Mouse (Mus musculus) embryonic facial prominence, embryonic 11.5 days (tissue): Measurements from ENCODE around the gene Zzz3. TPM values are rescaled to one million over a fixed set of nuclear protein-coding genes. Genes with fewer than 3 reads are reported as not detected.

ENCODE experiments used
- ATAC-seq: fragments of 200-750 bp; cut with Nextera tagmentation; replicated peaks from 2 replicates; pipeline ENCODE4 v1.8.0; 2017; ENCODE audit warnings: low read depth; ENCODE audit not compliant: insufficient number of reproducible peaks, low FRiP score, low TSS enrichment
- DNase-seq: peaks from one replicate; pipeline ENCODE4 v3.0.0-alpha.2; 2015; ENCODE audit warnings: low spot score
- H3K27ac ChIP-seq: fragments of 300-500 bp; sonication (generic); replicated peaks from 2 replicates; pipeline ENCODE4 v1.5.1; 2014; ENCODE audit warnings: mild to moderate bottlenecking, low read depth, low read length, control low read depth
- H3K27me3 ChIP-seq: fragments of 300-500 bp; sonication (generic); 2 replicates; pipeline ENCODE4 v1.6.1; 2014; ENCODE audit warnings: mild to moderate bottlenecking, low read length, moderate library complexity, mixed read lengths; ENCODE audit not compliant: control insufficient read depth, insufficient read depth
- H3K36me3 ChIP-seq: fragments of 300-500 bp; sonication (generic); replicated peaks from 2 replicates; pipeline ENCODE4 v1.6.1; 2014; ENCODE audit warnings: low read depth, mild to moderate bottlenecking, low read length, moderate library complexity, mixed read lengths; ENCODE audit not compliant: control insufficient read depth, insufficient read depth
- H3K4me1 ChIP-seq: fragments of 300-500 bp; sonication (generic); 2 replicates; pipeline ENCODE4 v1.6.1; 2014; ENCODE audit warnings: low read length, mixed read lengths; ENCODE audit not compliant: control insufficient read depth, insufficient read depth
- H3K4me2 ChIP-seq: fragments of 300-500 bp; sonication (generic); 2 replicates; pipeline ENCODE4 v1.6.1; 2014; ENCODE audit warnings: low read depth, mild to moderate bottlenecking, control low read depth, low read length, moderate library complexity
- H3K4me3 ChIP-seq: fragments of 300-500 bp; sonication (generic); 2 replicates; pipeline ENCODE4 v1.5.1; 2014; ENCODE audit warnings: low read depth, low read length, control low read depth
- H3K9ac ChIP-seq: fragments of 300-500 bp; sonication (generic); replicated peaks from 2 replicates; pipeline ENCODE4 v1.6.1; 2014; ENCODE audit warnings: mild to moderate bottlenecking, control low read depth, low read length
- H3K9me3 ChIP-seq: fragments of 300-500 bp; sonication (generic); replicated peaks from 2 replicates; pipeline ENCODE4 v1.6.1; 2016; ENCODE audit warnings: mild to moderate bottlenecking, low read length, inconsistent platforms, mixed read lengths; ENCODE audit not compliant: control insufficient read depth
- WGBS: fragments of 180-500 bp; shearing (Covaris S2); extraction: QIAGEN DNeasy Blood & Tissue Kit; methylation state at CpG from one replicate; pipeline ENCODE4 v1.1.7; 2014; 5-methylcytosine and 5-hydroxymethylcytosine counted together
- polyA plus RNA-seq: library from polyadenylated mRNA; unstranded; fragments of >200 nt; fragmentation: Nextera tagmentation; extraction: Ambion mirVana; gene quantifications from 2 replicates; pipeline ENCODE4 v1.2.1, GENCODE M21; 2014

Zzz3 gene
- polyA plus RNA-seq, 1 experiment from 2014 or later: 70.9 TPM

GRCm38 (mm10) chr3:152462900-152463299 is 67.6 kb downstream of the Zzz3 start:
- no peak overlapping the region for H3K9ac ChIP-seq
- no peak overlapping the region for H3K4me2 ChIP-seq
- ATAC-seq (no peak), DNase-seq (no peak)
- H3K9me3 ChIP-seq: no peaks in the 10 kb centered on the region
- no peaks in the 10 kb centered on the region for H3K4me1 ChIP-seq
- H3K36me3 ChIP-seq: no peaks in the 10 kb centered on the region
- H3K27me3 ChIP-seq: no peaks in the 10 kb centered on the region
- H3K4me3 ChIP-seq: no peak overlapping the region
- no peak overlapping the region for H3K27ac ChIP-seq
- 96% methylated on average over 10 of the region's 10 CpGs for WGBS

DNA sequence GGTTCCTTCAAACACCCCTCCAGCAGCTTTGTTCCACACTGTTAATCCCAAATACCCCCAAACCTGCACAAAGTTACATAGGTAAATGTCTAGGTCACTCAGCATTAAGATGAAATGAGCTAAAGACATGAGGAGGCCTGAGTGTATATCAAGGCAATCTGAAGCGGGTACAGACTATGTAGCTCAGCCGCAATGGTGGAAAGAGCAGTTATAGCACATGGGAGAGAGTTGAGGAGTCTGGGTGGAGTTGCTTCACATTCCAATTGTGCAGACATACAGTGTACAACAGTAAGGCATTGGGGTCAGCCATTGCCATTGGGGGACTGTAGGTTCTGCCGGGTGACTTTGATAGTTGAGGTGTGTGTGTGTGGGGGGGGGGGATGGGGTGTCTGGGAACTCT is 69.2 kb downstream of the Zzz3 start:
- WGBS: 94% methylated on average over 3 of the region's 3 CpGs
- peak; percentile 56; the same call in 1 of the 2 replicates for ATAC-seq
- Histone ChIP-seq H3K4me2 (no peak overlapping the region), H3K4me3 (no peak overlapping the region), H3K9me3 (no peaks in the 10 kb centered on the region), H3K27ac (no peak overlapping the region), H3K4me1 (no peaks in the 10 kb centered on the region), H3K9ac (no peak overlapping the region), H3K36me3 (no peaks in the 10 kb centered on the region), H3K27me3 (no peaks in the 10 kb centered on the region)
- no peak for DNase-seq

- Histone ChIP-seq H3K9me3 (no peaks in the 10 kb centered on the region), H3K27me3 (no peaks in the 10 kb centered on the region), H3K4me2 (no peak overlapping the region), H3K36me3 (no peaks in the 10 kb centered on the region), H3K4me3 (no peak overlapping the region), H3K27ac (no peak overlapping the region), H3K4me1 (no peaks in the 10 kb centered on the region), H3K9ac (no peak overlapping the region)
- ATAC-seq (no peak), DNase-seq (no peak)
- 85% methylated on average over 4 of the region's 6 CpGs for WGBS
Observed at GRCm38 (mm10) chr3:152465338-152465737, 70.1 kb downstream of the Zzz3 start.

GRCm38 (mm10) chr3:152466849-152467248 is 71.6 kb downstream of the Zzz3 start:
- no peak overlapping the region for H3K4me2 ChIP-seq
- WGBS: 90% methylated on average over 9 of the region's 9 CpGs
- H3K36me3 ChIP-seq: no peaks in the 10 kb centered on the region
- H3K27ac ChIP-seq: no peak overlapping the region
- H3K9me3 ChIP-seq: no peaks in the 10 kb centered on the region
- DNase-seq (no peak), ATAC-seq (no peak)
- H3K9ac ChIP-seq: no peak overlapping the region
- H3K4me1 ChIP-seq: no peaks in the 10 kb centered on the region
- no peak overlapping the region for H3K4me3 ChIP-seq
- no peaks in the 10 kb centered on the region for H3K27me3 ChIP-seq

DNA sequence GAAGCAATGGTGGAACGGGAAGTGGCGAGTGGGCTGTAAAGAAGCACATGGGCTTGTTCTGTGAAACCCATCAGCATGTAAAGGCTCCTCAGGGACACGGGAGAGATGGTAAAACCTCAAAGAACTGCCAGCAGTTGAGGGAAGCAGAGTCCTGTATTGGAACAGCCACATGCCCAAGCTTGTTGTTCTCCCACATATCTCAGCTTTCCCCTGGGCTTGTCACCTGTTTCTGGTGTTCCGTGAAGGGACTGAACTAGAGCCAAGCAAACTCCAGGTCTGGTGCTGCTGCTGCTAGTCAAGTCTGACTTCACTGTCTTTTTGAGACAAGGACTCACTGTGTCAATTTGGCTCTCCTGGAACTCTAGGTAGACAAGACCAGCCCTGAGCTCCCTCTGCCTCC is 72.0 kb downstream of the Zzz3 start:
- H3K27ac ChIP-seq: no peak overlapping the region
- H3K9ac ChIP-seq: no peak overlapping the region
- DNase-seq (no peak), ATAC-seq (no peak)
- H3K27me3 ChIP-seq: no peaks in the 10 kb centered on the region
- H3K4me2 ChIP-seq: no peak overlapping the region
- 87% methylated on average over 4 of the region's 4 CpGs for WGBS
- H3K4me3 ChIP-seq: no peak overlapping the region
- no peaks in the 10 kb centered on the region for H3K4me1 ChIP-seq
- H3K36me3 ChIP-seq: no peaks in the 10 kb centered on the region
- no peaks in the 10 kb centered on the region for H3K9me3 ChIP-seq

DNA sequence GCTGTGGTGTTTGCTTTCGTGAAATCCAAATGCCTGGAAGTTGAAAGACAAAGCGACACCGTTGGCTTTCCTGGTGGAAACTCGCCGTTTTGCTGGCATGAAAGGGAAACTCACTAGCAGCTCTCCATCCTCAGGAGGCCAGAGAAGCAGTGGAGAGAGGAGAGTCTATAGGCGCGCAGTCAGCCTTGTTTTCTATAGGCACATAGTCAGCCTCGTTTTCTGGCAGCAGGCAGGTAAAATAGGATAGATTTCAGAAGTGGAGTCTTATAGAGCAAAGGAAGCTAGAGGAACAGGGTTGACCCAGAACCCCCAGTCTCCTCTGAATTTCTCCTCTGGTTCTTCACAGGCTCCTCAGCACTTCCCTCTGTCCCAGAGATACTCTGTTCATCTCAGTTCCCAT is 72.8 kb downstream of the Zzz3 start:
- no peak overlapping the region for H3K4me3 ChIP-seq
- H3K27me3 ChIP-seq: no peaks in the 10 kb centered on the region
- no peaks in the 10 kb centered on the region for H3K4me1 ChIP-seq
- no peak for ATAC-seq
- no peak overlapping the region for H3K4me2 ChIP-seq
- H3K27ac ChIP-seq: no peak overlapping the region
- no peaks in the 10 kb centered on the region for H3K36me3 ChIP-seq
- no peak for DNase-seq
- WGBS: 86% methylated on average over 8 of the region's 8 CpGs
- no peak overlapping the region for H3K9ac ChIP-seq
- no peaks in the 10 kb centered on the region for H3K9me3 ChIP-seq

DNA sequence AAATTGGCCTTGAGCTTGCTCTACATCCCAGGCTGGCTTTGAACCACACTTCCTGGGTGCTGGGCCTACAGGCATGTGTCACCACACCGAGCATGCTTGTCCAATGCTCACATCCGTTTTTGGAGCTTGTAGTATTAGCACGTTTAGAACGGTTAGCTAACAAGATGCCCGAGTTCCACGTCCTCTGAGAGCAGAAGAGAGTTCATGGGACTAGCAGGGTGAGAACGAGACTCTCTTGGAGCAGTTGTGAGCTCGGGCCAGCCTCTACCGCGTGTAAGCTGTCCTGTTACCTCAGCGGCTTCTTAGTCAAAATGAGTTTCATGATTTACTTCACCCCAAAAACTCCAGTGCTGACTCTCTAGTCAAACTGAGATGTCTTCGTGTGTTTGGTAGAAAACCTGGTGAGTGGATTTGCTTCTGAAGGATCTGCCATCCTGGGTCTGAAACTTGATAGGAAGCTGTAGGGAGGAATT is 73.3 kb downstream of the Zzz3 start:
- Histone ChIP-seq H3K4me2 (no peak overlapping the region), H3K9ac (no peak overlapping the region)

DNA sequence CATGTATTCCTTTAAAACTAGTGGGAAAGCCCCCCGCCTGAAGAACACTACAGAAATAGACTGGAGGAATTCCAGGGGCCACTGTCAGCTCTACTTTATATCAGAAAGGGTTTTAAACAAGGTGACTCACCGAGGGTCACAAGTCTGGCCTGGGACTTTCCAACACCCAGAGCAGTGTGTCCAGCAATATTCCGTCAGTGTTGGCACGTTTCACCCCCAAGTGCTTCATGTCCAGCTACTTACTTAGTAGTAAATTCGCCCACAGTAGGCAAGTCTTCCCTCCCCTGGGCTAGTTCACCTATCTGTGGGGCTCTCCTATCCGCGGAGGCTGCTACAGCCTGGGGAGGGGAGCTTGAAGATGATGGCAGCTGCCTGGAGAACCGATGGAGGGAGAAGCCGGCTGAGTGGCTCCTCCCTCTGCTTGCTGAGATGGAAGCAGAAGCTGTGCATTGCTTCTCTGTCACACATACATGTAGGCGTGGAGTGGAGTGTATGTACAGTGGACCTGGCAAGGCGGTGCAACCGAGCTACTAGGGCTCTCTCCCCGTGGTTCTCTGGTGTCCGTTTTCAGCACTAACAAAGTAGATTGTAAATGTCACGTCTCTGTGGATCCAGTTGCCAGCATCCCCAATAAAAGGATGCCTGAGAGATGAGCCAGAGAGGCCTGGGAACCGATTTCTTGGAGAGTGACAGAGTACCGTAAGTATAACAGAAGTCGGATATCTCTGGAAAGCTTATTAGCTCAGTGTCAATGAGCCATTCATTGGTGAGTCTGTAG is 74.3 kb downstream of the Zzz3 start:
- WGBS: 73% methylated on average over 18 of the region's 18 CpGs
- no peak overlapping the region for H3K9ac ChIP-seq

More for the DNA sequence above, 73.3 kb downstream of the Zzz3 start:
- Histone ChIP-seq H3K36me3 (no peaks in the 10 kb centered on the region), H3K4me1 (no peaks in the 10 kb centered on the region), H3K27ac (no peak overlapping the region), H3K9me3 (no peaks in the 10 kb centered on the region), H3K4me3 (no peak overlapping the region), H3K27me3 (no peaks in the 10 kb centered on the region)
- WGBS: 85% methylated on average over 12 of the region's 12 CpGs
- ATAC-seq (no peak), DNase-seq (peak; percentile 60)

More for the DNA sequence above, 74.3 kb downstream of the Zzz3 start:
- ATAC-seq (no peak), DNase-seq (no peak)
- Histone ChIP-seq H3K9me3 (no peaks in the 10 kb centered on the region), H3K27me3 (no peaks in the 10 kb centered on the region), H3K4me3 (no peak overlapping the region), H3K36me3 (no peaks in the 10 kb centered on the region), H3K27ac (no peak overlapping the region), H3K4me2 (no peak overlapping the region), H3K4me1 (no peaks in the 10 kb centered on the region)
